Mouse (Mus musculus): ENCODE results near the gene Stx17. TPM values are rescaled to one million over a fixed set of nuclear protein-coding genes. Genes with fewer than 3 reads are reported as not detected.
A peak's percentile ranks its signal among the peaks of the same experiment; 100 is the strongest.

Gene Stx17
- total RNA-seq, 1 experiment: 3.9 TPM

- H3K27ac ChIP-seq (ENCODE audit: insufficient read depth, low read depth, low read length, poor library complexity, severe bottlenecking): no peak overlapping the region
- no peak overlapping the region for H3K9ac ChIP-seq (ENCODE audit: insufficient read depth, low read depth, low read length, poor library complexity, severe bottlenecking)
- H3K4me1 ChIP-seq (ENCODE audit: control insufficient read depth in 2 of 2, insufficient read depth in 2 of 2, low read length in 2 of 2, poor library complexity in 1 of 2): no peaks in the 10 kb centered on the region
- TF ChIP-seq ZC3H11A (IDR thresholded peaks at IDR 0.05; ENCODE audit: borderline replicate concordance, low read depth, low read length) (no peak), MAFK (IDR thresholded peaks at IDR 0.05; ENCODE audit: insufficient read depth, low read depth, low read length) (no peak), HCFC1 (IDR thresholded peaks at IDR 0.05; ENCODE audit: borderline replicate concordance, insufficient read depth, low read length) (no peak), ZNF384 (IDR thresholded peaks at IDR 0.05; ENCODE audit: low read depth, low read length) (no peak), CHD2 (IDR thresholded peaks at IDR 0.05; ENCODE audit: low read depth, low read length) (no peak)
- no peak overlapping the region for H3K4me3 ChIP-seq (ENCODE audit: insufficient read depth in 1 of 2, low read depth in 1 of 2, low read length in 2 of 2, poor library complexity in 1 of 2, severe bottlenecking in 1 of 2)
- in situ Hi-C loops (cut with MboI; ENCODE audit: low sequenced_read_pairs in 2 of 2, unreplicated experiment in 2 of 2): no loop called here
- DNase-seq (ENCODE audit: low read depth, low spot score): peak; percentile 8
- H3K9me3 ChIP-seq (ENCODE audit: control insufficient read depth, insufficient read depth, low read depth, low read length): no peaks in the 10 kb centered on the region
- H3K36me3 ChIP-seq (ENCODE audit: control insufficient read depth, insufficient read depth, low read length, poor library complexity, severe bottlenecking): no peaks in the 10 kb centered on the region
Observed at GRCm38 (mm10) chr4:48116191-48116590, 8.5 kb upstream of the Stx17 start.

- H3K27ac ChIP-seq (ENCODE audit: insufficient read depth, low read depth, low read length, poor library complexity, severe bottlenecking): no peak overlapping the region
- no peak overlapping the region for H3K9ac ChIP-seq (ENCODE audit: insufficient read depth, low read depth, low read length, poor library complexity, severe bottlenecking)
- no peaks in the 10 kb centered on the region for H3K36me3 ChIP-seq (ENCODE audit: control insufficient read depth, insufficient read depth, low read length, poor library complexity, severe bottlenecking)
Observed at GRCm38 (mm10) chr4:48124416-48124772, 321 bp upstream of the Stx17 start.

GRCm38 (mm10) chr4:48130314-48130713 lies 5.6 kb downstream of the Stx17 start:
- in situ Hi-C loops (cut with MboI; ENCODE audit: low sequenced_read_pairs in 2 of 2, unreplicated experiment in 2 of 2): no loop called here
- DNase-seq (ENCODE audit: low read depth, low spot score): no peak
- H3K36me3 ChIP-seq (ENCODE audit: control insufficient read depth, insufficient read depth, low read length, poor library complexity, severe bottlenecking): no peaks in the 10 kb centered on the region
- H3K9ac ChIP-seq (ENCODE audit: insufficient read depth, low read depth, low read length, poor library complexity, severe bottlenecking): no peak overlapping the region
- H3K27ac ChIP-seq (ENCODE audit: insufficient read depth, low read depth, low read length, poor library complexity, severe bottlenecking): no peak overlapping the region
- H3K4me3 ChIP-seq (ENCODE audit: insufficient read depth in 1 of 2, low read depth in 1 of 2, low read length in 2 of 2, poor library complexity in 1 of 2, severe bottlenecking in 1 of 2): no peak overlapping the region
- no peaks in the 10 kb centered on the region for H3K4me1 ChIP-seq (ENCODE audit: control insufficient read depth in 2 of 2, insufficient read depth in 2 of 2, low read length in 2 of 2, poor library complexity in 1 of 2)
- TF ChIP-seq CHD2 (IDR thresholded peaks at IDR 0.05; ENCODE audit: low read depth, low read length): no peak
- no peak for TF ChIP-seq ZNF384 (IDR thresholded peaks at IDR 0.05; ENCODE audit: low read depth, low read length)
- no peak for TF ChIP-seq ZC3H11A (IDR thresholded peaks at IDR 0.05; ENCODE audit: borderline replicate concordance, low read depth, low read length)
- no peak for TF ChIP-seq MAFK (IDR thresholded peaks at IDR 0.05; ENCODE audit: insufficient read depth, low read depth, low read length)
- no peak for TF ChIP-seq HCFC1 (IDR thresholded peaks at IDR 0.05; ENCODE audit: borderline replicate concordance, insufficient read depth, low read length)
- no peaks in the 10 kb centered on the region for H3K9me3 ChIP-seq (ENCODE audit: control insufficient read depth, insufficient read depth, low read depth, low read length)

More at GRCm38 (mm10) chr4:48124416-48124772, 321 bp upstream of the Stx17 start:
- Histone ChIP-seq H3K4me1 (ENCODE audit: control insufficient read depth in 2 of 2, insufficient read depth in 2 of 2, low read length in 2 of 2, poor library complexity in 1 of 2) (no peaks in the 10 kb centered on the region), H3K9me3 (ENCODE audit: control insufficient read depth, insufficient read depth, low read depth, low read length) (no peaks in the 10 kb centered on the region), H3K4me3 (ENCODE audit: insufficient read depth in 1 of 2, low read depth in 1 of 2, low read length in 2 of 2, poor library complexity in 1 of 2, severe bottlenecking in 1 of 2) (peak overlapping the region; percentile 66 to 80; a peak in 3 of 4 replicates)
- in situ Hi-C loops (cut with MboI; ENCODE audit: low sequenced_read_pairs in 2 of 2, unreplicated experiment in 2 of 2): no loop called here
- no peak for TF ChIP-seq ZC3H11A (IDR thresholded peaks at IDR 0.05; ENCODE audit: borderline replicate concordance, low read depth, low read length)
- TF ChIP-seq CHD2 (IDR thresholded peaks at IDR 0.05; ENCODE audit: low read depth, low read length): no peak
- TF ChIP-seq HCFC1 (IDR thresholded peaks at IDR 0.05; ENCODE audit: borderline replicate concordance, insufficient read depth, low read length): no peak
- TF ChIP-seq ZNF384 (IDR thresholded peaks at IDR 0.05; ENCODE audit: low read depth, low read length): no peak
- no peak for TF ChIP-seq MAFK (IDR thresholded peaks at IDR 0.05; ENCODE audit: insufficient read depth, low read depth, low read length)
- no peak for DNase-seq (ENCODE audit: low read depth, low spot score)

GRCm38 (mm10) chr4:48131606-48132005 lies 6.9 kb downstream of the Stx17 start:
- no peak overlapping the region for H3K27ac ChIP-seq (ENCODE audit: insufficient read depth, low read depth, low read length, poor library complexity, severe bottlenecking)
- H3K4me3 ChIP-seq (ENCODE audit: insufficient read depth in 1 of 2, low read depth in 1 of 2, low read length in 2 of 2, poor library complexity in 1 of 2, severe bottlenecking in 1 of 2): no peak overlapping the region
- DNase-seq (ENCODE audit: low read depth, low spot score): no peak
- H3K9me3 ChIP-seq (ENCODE audit: control insufficient read depth, insufficient read depth, low read depth, low read length): no peaks in the 10 kb centered on the region
- TF ChIP-seq HCFC1 (IDR thresholded peaks at IDR 0.05; ENCODE audit: borderline replicate concordance, insufficient read depth, low read length) (no peak), ZNF384 (IDR thresholded peaks at IDR 0.05; ENCODE audit: low read depth, low read length) (no peak), CHD2 (IDR thresholded peaks at IDR 0.05; ENCODE audit: low read depth, low read length) (no peak), ZC3H11A (IDR thresholded peaks at IDR 0.05; ENCODE audit: borderline replicate concordance, low read depth, low read length) (no peak), MAFK (IDR thresholded peaks at IDR 0.05; ENCODE audit: insufficient read depth, low read depth, low read length) (no peak)
- H3K36me3 ChIP-seq (ENCODE audit: control insufficient read depth, insufficient read depth, low read length, poor library complexity, severe bottlenecking): no peaks in the 10 kb centered on the region
- in situ Hi-C loops (cut with MboI; ENCODE audit: low sequenced_read_pairs in 2 of 2, unreplicated experiment in 2 of 2): no loop called here
- H3K9ac ChIP-seq (ENCODE audit: insufficient read depth, low read depth, low read length, poor library complexity, severe bottlenecking): no peak overlapping the region
- H3K4me1 ChIP-seq (ENCODE audit: control insufficient read depth in 2 of 2, insufficient read depth in 2 of 2, low read length in 2 of 2, poor library complexity in 1 of 2): no peaks in the 10 kb centered on the region

- no peaks in the 10 kb centered on the region for H3K4me1 ChIP-seq (ENCODE audit: control insufficient read depth in 2 of 2, insufficient read depth in 2 of 2, low read length in 2 of 2, poor library complexity in 1 of 2)
- no peak for DNase-seq (ENCODE audit: low read depth, low spot score)
- H3K9ac ChIP-seq (ENCODE audit: insufficient read depth, low read depth, low read length, poor library complexity, severe bottlenecking): no peak overlapping the region
- no peak overlapping the region for H3K27ac ChIP-seq (ENCODE audit: insufficient read depth, low read depth, low read length, poor library complexity, severe bottlenecking)
- in situ Hi-C loops (cut with MboI; ENCODE audit: low sequenced_read_pairs in 2 of 2, unreplicated experiment in 2 of 2): no loop called here
- TF ChIP-seq CHD2 (IDR thresholded peaks at IDR 0.05; ENCODE audit: low read depth, low read length) (no peak), ZC3H11A (IDR thresholded peaks at IDR 0.05; ENCODE audit: borderline replicate concordance, low read depth, low read length) (no peak), HCFC1 (IDR thresholded peaks at IDR 0.05; ENCODE audit: borderline replicate concordance, insufficient read depth, low read length) (no peak), MAFK (IDR thresholded peaks at IDR 0.05; ENCODE audit: insufficient read depth, low read depth, low read length) (no peak), ZNF384 (IDR thresholded peaks at IDR 0.05; ENCODE audit: low read depth, low read length) (no peak)
- H3K4me3 ChIP-seq (ENCODE audit: insufficient read depth in 1 of 2, low read depth in 1 of 2, low read length in 2 of 2, poor library complexity in 1 of 2, severe bottlenecking in 1 of 2): no peak overlapping the region
- no peaks in the 10 kb centered on the region for H3K36me3 ChIP-seq (ENCODE audit: control insufficient read depth, insufficient read depth, low read length, poor library complexity, severe bottlenecking)
- H3K9me3 ChIP-seq (ENCODE audit: control insufficient read depth, insufficient read depth, low read depth, low read length): no peaks in the 10 kb centered on the region
Observed at GRCm38 (mm10) chr4:48132721-48133120, 8.0 kb downstream of the Stx17 start.
